Mouse (Mus musculus) gonadal fat pad, adult 2 months (tissue): ENCODE results near the gene Olfr325. TPM values are rescaled to one million over a fixed set of nuclear protein-coding genes. Genes with fewer than 3 reads are reported as not detected.
"Not testable (repeated sequence)": the region's sequence is repeated elsewhere in the genome, so short reads cannot be mapped to it uniquely, and the experiment has no call there.

Experiments
- DNase-seq: peaks from one replicate; pipeline ENCODE4 v3.0.0-alpha.2; 2012; ENCODE audit warnings: low read depth
- polyA plus RNA-seq: library from polyadenylated mRNA; depleted of rRNA; stranded (reverse); fragments of >200 nt; gene quantifications from 2 replicates; pipeline ENCODE4 v1.2.3, GENCODE M21; 2012; rRNA removed

The Olfr325 gene
- polyA plus RNA-seq = not detected in 2 replicates

DNA sequence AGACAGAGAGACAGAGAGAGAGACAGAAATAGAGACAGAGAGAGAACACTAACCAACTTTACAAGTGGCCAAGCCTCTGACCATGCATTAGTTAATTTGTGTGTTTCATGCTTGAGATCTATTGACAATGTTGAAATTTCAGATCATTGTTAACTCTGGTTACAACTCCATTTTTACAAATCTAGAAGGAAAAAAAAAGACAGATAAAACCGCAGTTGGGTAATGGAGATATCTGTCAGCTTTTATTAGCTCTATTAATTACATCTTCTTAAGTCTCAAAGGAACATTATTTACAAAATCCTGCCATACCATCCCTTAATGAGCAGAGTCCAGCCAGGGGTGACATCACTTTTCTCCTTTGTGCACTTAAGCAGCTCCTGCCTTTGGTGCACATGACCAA, at the start of gene Olfr325:
Olfr325 (plus strand) TSS at position 301 of the 400 bp plus-strand sequence.
- DNase-seq = no peak

DNA sequence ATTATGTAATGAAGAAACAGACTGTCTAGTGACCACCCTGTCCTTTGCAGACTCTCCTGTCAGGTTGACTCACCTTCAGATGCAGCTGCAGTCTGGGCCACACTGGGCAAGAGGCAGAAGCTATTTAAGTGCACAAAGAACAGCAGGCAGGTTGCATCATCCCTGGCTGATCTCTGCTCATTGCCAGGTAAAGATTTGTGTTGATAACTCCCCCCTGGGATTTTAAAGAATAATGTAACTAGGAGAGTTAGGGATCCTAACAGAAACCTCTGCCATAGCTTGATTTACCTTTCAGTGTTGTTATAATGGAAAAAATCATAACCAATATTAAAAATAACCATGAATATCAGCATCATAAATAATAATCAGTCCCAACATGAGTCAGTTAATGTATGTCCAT, 42.8 kb upstream of the Olfr325 start, which contains the start of gene Olfr330:
Olfr330 (minus strand) TSS at position 101 of the 400 bp plus-strand sequence.
- not testable (repeated sequence) for DNase-seq

DNA sequence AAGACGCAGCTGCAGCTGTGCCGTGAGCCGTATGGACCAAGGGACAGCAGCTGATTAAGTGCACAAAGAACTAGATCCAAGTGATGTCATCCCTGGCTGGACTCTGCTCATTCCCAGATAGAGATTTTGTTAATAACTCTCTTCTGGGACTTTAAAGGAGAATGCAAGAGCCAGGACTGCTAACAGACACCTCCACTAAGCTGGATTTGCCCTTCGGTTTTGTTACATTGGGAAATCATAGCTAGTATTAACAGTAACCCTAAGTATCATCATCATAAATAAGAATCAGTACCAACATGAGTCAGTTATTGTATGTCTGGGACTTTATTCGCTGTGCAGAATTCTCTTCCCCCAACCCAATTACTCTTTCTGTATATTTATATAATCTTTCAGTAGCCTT, 31.2 kb upstream of the Olfr325 start, which contains the start of gene Olfr329-ps:
Olfr329-ps (minus strand) TSS at position 101 of the 400 bp plus-strand sequence.
- DNase-seq = no peak

DNA sequence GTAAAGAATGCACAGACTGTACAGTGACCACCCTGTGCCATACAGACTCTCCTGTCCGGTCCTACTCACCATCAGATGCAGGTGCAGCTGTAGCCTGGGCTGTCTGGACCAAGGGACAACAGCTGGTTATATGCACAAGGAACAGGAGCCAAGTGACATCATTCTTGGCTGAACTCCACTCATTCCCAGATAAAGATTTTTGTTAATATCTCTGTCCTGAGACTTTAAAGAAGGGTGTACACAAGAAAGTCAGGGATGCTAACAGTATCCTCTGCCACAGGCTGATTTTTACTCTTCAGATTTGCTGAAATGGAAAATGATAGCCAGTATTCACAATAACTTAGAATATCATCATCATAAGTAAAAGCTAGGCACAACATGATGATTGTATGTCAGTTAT, 22.0 kb upstream of the Olfr325 start, which contains the start of gene Olfr328:
Olfr328 (minus strand) TSS at position 101 of the 400 bp plus-strand sequence.
- DNase-seq = no peak

DNA sequence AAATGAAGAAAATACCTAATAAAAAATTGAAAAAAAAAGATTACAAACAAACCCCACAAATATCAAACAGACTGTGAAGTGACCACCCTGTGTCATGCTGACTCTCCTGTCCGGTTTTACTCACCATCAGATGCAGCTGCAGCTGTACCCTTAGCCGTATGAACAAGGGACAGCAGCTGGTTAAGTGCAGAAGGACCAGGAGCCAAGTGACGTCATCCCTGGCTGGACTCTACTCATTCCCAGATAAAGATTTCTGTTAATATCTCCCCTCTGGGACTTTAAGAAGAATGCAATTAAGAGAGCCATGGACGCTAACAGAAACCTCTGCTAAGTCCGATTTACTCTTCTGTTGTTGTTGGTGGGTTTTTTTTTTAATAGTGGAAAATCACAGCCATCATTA, 7.1 kb upstream of the Olfr325 start, which contains the start of gene Olfr224:
Olfr224 (minus strand) TSS at position 149 of the 400 bp plus-strand sequence.
- no peak for DNase-seq

DNA sequence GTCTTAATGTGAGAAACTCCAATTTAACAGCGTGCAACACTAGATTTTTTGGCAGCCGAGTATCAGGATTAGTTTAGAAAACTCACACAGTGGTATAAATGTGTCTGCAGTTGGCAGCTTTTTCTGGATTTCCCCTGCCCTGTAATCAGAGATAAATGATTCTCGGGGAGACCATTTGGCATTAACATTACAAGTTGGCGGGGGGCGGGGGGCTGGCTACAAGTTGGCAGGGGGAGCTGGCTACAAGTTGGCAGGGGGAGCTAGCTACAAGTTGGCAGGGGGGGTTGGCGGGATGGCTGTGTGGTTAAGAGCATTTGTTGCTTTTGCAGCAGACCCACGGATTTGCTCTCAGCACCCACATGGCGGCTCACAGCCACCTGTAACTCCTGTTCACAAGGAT, 1.1 kb downstream of the Olfr325 start:
- DNase-seq = no peak

DNA sequence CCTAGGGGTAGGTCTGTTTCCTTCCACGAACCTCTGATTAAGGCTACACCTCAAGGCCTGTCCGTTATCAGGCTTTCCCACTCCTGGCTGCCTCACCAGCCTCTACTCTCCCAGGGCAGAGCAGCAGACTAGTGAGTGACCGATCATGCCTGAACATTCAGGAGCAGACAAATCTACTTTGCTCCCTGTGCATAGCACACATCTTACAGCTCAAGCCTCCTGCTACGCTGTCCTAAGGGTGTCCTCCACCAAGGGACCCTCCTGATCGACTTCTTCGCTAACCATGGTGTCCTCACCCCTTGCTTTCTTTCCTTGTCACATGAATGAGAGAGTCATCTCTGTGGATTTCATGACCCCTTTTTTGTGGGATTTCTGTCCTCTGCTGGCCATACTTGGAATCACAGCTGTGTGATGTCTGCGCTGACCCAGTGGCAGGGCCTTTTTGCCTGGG, 10.4 kb downstream of the Olfr325 start:
- no peak for DNase-seq

DNA sequence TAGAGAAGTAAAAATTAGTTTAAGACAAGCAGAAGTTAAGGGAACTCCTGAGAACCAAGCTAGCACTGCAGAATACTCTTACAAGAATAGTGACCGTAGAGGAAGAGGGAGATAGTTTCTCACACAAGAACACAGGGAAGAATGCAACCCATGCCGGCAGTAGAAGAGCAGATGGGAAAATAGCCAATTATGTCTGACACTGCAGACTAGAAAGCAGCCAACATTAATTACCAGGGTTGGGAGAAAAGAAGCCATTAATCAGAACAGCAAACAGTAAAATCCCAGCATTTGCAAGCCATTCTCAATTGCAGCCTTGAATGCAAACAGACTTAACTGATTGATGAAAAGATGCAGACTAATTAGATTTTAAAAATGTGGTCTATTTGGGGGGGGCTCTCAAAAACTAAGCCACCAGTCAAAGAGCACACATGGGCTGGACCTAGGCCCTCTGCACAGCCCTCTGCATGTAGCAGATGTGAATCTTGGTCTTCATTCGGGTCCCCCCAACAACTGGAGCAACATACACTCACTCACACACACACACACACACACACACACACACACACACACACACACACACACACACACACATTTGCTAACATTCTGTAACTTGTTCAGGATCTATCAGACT, 11.2 kb downstream of the Olfr325 start:
- DNase-seq = no peak

DNA sequence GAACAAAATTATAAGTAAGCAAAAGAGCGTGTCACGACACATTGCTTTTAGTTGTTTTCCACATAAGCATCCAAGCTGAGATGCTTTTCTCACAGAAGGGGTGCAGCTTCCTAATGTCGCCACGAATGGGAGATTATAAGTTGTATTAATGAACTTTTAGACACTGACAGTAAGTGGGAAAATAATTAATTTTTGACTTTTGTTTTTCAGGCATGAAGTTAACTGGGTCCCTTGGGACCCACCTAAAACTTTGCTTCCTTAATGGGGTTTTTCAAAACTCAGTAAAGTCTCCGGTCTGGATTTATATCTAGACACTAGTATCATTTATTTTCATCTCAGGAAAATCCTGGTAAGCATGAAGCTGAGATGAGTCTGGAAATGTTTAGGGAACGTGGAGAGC, 17.3 kb downstream of the Olfr325 start, which contains the start of gene Olfr324:
Olfr324 (plus strand) TSS at position 301 of the 400 bp plus-strand sequence.
- no peak for DNase-seq

DNA sequence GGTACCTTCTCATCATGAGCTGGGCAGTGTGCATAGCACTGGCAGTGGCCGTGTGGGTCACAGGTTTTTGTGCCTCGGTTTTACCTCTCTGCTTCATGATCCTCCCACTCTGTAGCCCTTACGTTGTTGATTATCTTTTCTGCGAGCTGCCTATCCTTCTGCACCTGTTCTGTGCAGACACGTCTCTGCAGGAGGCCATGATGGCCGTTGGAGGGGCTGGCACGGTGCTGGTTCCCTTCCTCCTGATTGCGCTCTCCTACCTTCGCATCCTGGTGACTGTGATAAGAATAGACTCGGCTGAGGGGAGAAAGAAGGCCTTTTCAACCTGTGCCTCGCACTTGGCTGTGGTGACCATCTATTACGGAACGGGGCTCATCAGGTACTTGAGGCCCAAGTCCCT, 20.3 kb downstream of the Olfr325 start:
- DNase-seq = no peak

DNA sequence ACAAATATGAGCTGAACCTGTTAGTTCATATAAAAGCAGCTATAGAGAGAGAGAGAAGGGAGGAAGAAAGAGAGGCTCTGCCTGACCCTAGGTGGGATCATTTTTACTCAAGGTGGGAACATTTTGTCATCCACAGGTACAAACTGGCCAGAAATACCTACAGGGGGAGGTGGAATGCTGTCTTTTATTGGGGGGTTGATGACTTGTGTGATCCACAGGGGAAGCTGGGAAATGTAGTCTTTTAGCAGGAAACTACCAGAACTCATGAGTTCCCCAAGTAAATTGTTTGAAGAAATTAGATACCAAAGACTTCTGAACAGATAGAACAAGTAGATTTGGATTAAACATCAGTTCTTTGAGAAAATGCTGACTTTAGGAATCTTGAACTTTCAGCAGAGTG, 24.5 kb downstream of the Olfr325 start:
- DNase-seq = no peak

DNA sequence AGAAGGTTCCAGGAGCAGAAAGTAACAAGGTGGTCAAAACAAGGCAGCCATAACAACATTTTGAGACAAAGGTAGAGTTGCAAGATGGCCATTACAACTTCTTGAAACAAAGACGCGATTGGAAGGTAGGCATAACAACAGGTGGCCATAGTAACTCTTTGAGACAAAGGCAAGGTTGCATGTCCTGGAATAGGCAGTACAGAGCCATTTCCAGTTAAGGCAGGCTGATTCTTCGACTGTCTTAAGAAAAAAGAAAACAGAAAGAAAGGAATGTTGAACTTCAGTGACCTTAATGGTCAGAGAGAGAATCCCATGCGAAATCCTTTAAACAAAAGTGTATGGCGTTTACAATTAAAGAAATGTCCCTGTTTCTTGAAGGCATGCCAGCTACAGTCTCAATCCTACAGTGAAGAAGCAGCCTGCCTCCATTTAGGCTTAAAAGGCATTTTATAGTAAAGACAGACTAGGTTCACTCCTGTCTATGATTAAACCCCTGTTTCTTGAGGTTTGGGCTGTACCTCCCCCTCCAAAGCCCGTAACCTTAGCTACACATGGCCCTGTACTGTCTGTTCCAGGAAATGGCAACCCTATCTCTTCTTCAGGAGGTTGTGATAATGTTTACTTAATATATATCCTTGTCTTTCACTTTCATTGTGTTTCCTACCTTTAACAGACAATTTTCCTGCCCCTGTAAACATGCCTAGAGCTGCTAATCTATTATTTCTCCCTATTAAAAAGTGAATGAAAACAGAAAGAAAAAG, 25.4 kb downstream of the Olfr325 start:
- no peak for DNase-seq

DNA sequence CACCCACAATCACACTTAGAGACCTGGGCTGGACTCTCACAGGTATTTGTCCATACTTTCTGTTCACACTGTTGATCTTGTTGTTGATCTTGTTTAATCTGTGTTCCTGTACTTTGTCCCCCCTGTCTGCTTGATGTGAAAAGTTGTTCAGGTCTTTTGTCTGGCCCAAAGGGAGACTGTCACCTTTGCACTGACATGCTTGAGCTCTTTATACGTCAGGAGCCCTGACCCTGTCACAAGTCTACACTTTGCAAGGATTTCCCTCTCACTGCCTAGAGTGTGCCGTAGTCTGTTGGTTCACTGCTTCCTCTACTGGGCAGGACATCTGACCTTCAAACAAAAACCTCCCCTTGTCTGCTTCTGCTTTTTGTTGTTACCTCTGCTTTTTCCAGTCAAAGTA, 27.2 kb downstream of the Olfr325 start:
- no peak for DNase-seq

DNA sequence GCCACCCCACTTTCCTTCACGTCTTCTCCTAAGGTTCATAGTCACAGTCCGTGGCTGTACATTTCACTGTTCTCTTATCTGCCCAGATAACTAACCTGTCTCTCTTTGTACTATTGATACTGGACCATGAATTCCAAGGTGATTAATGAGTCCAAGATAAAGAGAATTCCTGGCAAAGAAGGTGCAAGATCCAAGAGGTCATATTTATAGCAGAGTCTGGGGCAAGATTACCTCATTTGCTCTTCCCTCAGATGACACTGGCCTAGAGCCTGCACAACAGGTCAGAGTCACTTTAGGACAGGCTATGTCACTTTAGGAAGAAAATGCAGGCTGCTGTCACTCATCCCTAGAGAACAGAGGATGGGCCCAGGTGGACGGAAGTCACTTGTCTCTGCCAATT, 27.7 kb downstream of the Olfr325 start:
- DNase-seq = no peak

DNA sequence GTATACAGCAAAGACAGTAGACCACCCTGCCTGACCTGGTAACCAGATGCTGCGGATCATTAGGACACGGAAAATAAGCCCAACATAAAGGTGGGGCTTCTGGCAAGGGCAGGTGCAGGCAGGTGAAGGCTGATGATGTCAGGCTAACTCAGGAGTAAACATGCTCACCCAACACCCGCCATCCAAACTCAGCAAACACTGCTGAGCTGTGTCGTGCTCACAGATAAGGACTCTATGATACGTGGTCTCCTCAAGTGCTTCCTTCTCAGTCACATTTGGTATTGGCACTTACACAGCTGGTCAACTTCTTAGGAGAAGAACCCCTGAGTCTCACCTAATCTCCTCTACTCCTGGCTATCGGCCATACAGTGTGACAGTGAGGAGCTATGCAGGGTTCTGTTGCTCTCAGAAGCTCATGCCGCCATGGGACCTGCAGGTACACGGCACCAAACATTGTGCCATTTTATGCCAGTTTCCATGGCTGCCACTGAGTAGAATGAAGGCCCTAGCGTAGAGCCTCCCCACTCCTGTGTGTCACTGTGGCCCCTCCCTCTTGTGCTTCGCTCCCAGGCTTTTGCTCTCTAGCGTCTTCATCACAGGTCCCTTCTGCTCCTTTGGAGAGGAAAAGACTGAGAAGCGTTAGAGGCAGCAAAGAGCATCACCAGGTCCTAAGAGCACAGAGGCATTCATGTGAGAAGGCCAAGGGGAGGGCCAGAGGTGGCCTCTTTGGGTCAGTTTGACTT, 28.8 kb downstream of the Olfr325 start:
- no peak for DNase-seq

DNA sequence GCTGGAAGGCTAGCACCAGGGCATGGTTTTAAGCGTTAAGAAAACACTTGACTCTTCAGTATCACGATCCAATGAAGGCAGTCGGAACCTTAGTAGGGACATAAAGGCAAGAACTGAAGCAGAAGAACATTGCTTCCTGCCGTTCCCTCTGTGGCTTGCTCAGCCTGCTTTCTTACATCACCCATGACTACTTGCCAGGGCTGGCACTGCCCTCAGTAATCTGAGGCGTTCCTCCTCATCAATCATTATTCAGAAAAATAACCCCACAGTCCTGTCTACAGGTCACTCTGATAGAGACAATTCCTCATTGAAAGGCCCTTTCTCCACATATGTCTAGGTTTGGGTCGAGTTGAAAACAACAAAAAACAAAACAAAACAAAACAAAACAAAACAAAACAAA, 29.5 kb downstream of the Olfr325 start:
- DNase-seq = no peak

DNA sequence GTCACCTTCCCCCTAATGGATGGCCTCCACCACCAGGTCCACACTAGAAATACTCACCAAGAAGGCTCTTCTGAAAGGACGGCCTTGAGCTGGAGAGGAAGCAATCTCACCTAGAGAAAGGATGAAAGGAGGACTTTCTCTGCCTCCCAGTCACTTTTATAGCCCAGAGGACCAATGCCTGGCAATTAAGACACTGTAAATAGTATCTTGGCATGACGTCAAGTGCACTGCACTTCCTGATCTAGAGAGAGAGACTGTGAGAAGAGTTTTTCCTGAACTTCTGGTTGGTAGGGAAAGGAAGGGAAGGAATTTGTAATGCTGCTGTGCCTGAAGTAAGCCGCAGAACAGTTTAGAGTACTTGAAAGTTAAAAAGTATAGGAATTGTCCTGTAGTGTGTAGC, 35.8 kb downstream of the Olfr325 start:
- no peak for DNase-seq

DNA sequence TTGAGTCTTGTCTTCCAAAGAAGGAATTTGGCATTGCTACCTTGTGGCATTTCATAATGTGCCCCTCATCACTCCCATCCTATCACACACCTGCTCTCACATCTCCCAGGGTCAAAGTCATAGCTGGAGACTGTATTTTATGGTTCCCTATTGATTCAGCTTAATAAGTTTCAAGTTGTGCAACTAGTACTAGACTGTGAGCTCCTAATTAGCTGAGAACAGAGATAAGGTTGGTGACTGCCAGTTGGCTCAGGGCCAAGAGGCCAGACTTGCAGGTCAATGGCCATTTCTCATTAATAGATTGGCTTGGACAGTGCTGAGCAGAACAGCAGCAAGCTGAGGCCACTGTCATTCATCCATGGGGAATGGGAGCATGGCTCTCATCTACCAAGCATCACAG, 37.0 kb downstream of the Olfr325 start:
- DNase-seq = no peak

DNA sequence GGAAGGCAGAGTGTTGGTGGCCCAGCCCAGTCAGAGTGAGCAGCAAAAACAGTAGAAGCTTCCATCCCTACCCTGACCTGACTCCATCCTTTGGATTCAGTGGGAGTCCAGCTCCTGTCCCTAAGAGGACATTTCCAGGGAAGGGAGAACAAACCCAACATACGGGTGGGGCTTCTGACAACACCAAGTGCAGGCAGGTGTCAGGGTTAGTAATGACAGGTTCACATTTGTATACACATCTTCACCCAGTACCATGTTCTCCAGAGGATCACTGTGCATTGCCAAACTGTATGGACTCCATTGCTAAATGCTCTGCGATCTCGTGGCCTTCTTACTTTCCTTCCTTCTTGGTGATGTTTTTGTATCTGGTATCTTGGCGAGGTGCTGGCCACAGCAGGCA, 38.4 kb downstream of the Olfr325 start, which contains the start of gene 2210407C18Rik:
2210407C18Rik (minus strand) TSS at position 101 of the 400 bp plus-strand sequence.
- no peak for DNase-seq

DNA sequence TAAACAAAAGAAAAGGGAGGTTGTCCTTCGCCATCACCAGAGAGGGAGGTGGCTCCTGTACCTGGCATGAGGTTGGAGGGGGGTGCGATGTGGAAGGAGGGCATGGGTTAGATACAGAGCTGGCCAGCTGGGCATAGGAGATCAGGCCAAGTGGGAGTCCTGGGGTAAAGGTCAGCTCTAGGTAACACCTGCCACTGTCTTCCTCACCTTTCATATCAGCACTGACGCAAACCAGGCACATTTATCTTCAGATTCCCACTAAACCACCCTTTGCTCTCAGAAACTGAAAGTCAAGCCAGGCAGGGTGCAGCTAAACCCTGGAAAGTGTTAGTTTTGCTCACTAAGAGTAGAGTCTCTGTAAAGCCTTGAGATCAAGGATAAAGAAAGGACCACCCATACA, 40.8 kb downstream of the Olfr325 start:
- DNase-seq = no peak

DNA sequence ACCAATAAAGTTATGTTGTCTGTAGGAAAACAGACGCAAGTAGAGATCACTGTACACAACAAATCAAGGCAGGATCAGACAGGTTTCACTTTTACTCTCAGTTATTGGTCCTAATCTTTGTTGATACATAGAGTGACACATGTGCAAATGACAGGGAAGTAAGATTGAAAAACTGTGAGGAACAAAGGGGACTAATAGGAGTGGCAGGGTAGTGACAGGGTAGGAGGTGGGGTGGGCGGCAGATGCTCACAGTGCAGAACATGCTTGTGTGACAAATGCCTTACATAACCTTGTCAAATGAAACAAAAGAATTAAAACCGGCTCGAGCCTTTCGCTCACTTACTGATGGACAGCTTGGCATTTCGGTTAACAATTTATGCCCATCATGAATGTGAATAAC, 41.3 kb downstream of the Olfr325 start:
- no peak for DNase-seq

DNA sequence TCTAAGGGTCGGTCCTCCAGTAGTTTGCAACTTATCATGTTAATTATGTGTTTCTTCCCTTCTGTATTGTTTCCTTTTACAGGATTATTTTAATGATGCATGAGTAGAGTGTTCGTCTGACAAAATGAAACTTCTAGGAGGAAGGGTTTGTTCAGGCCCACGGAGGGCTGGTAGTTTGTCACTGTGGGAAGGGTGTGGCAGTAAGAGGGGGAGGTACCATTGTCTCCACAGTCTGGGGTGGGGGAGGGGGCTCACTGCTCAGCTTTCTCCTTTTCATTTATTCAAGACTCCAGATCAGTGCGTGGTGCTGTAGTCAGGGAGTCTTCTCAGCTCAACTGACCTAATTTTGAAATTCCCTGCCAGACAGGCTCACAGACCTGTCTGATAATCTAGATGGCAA, 48.6 kb downstream of the Olfr325 start:
- no peak for DNase-seq
